Mouse (Mus musculus) myocyte (in vitro differentiated cells): ENCODE results near the gene Tnks1bp1. TPM values are rescaled to one million over a fixed set of nuclear protein-coding genes. Genes with fewer than 3 reads are reported as not detected.

ENCODE experiments used
- H3K27me3 ChIP-seq: one replicate; pipeline ENCODE4 v1.6.1; 2011; ENCODE audit not compliant: control insufficient read depth, insufficient read depth, insufficient read length
- H3K36me3 ChIP-seq: one replicate; pipeline ENCODE4 v1.6.1; 2011; ENCODE audit not compliant: control insufficient read depth, insufficient read depth
- H3K4me2 ChIP-seq: one replicate; pipeline ENCODE4 v1.6.1; 2011; ENCODE audit warnings: low read depth, control low read depth
- H3K4me3 ChIP-seq: one replicate; pipeline ENCODE4 v1.5.1; 2011; ENCODE audit warnings: mild to moderate bottlenecking, control low read depth, moderate library complexity
- H3K79me2 ChIP-seq: one replicate; pipeline ENCODE4 v1.6.1; 2011; ENCODE audit not compliant: control insufficient read depth, insufficient read depth
- H3ac ChIP-seq: one replicate; pipeline ENCODE4 v1.6.1; 2011; ENCODE audit not compliant: control insufficient read depth, insufficient read length
- CEBPB ChIP-seq: IDR thresholded peaks from 2 replicates; pipeline ENCODE4 v1.6.1; 2011; ENCODE audit warnings: mild to moderate bottlenecking, moderate library complexity; ENCODE audit not compliant: poor library complexity, insufficient read depth, severe bottlenecking
- E2F4 ChIP-seq: IDR thresholded peaks from one replicate; pipeline ENCODE4 v1.6.1; 2011; ENCODE audit warnings: mild to moderate bottlenecking, control low read depth, moderate library complexity; ENCODE audit not compliant: insufficient read depth
- MAX ChIP-seq: IDR thresholded peaks from one replicate; pipeline ENCODE4 v1.6.1; 2011; ENCODE audit warnings: low read depth, mild to moderate bottlenecking, control low read depth
- MYOD1 ChIP-seq, 3 experiments: IDR thresholded peaks; one replicate each; pipeline ENCODE4 v1.6.1; 2011; ENCODE audit warnings: control low read depth in 2 of 3, low read depth in 2 of 3, mild to moderate bottlenecking in 2 of 3, moderate library complexity in 1 of 3; ENCODE audit not compliant: insufficient read length in 2 of 3, control insufficient read depth in 1 of 3
- MYOG ChIP-seq, 3 experiments: IDR thresholded peaks; one replicate each; pipeline ENCODE4 v1.6.1; 2011; ENCODE audit warnings: control low read depth in 2 of 3, low read depth in 2 of 3, mild to moderate bottlenecking in 2 of 3; ENCODE audit not compliant: insufficient read length in 2 of 3, control insufficient read depth in 1 of 3, insufficient read depth in 1 of 3
- POLR2A ChIP-seq: IDR thresholded peaks from one replicate; pipeline ENCODE4 v1.6.1; 2011; ENCODE audit warnings: low read depth, mild to moderate bottlenecking, control low read depth, moderate library complexity; ENCODE audit not compliant: insufficient read length
- POLR2AphosphoS2 ChIP-seq: IDR thresholded peaks from one replicate; pipeline ENCODE4 v1.6.1; 2011; ENCODE audit warnings: low read depth, control low read depth; ENCODE audit not compliant: insufficient read length
- REST ChIP-seq: IDR thresholded peaks from one replicate; pipeline ENCODE4 v1.6.1; 2011; ENCODE audit warnings: mild to moderate bottlenecking, control low read depth, moderate library complexity; ENCODE audit not compliant: insufficient read depth, insufficient read length
- SRF ChIP-seq: IDR thresholded peaks from one replicate; pipeline ENCODE4 v1.6.1; 2011; ENCODE audit warnings: low read depth; ENCODE audit not compliant: control insufficient read depth, insufficient read length
- TCF12 ChIP-seq: IDR thresholded peaks from one replicate; pipeline ENCODE4 v1.6.1; 2011; ENCODE audit warnings: mild to moderate bottlenecking, control low read depth; ENCODE audit not compliant: poor library complexity, insufficient read depth, severe bottlenecking
- TCF3 ChIP-seq: IDR thresholded peaks from one replicate; pipeline ENCODE4 v1.6.1; 2011; ENCODE audit warnings: low read depth, control low read depth; ENCODE audit not compliant: insufficient read length
- USF1 ChIP-seq: IDR thresholded peaks from one replicate; pipeline ENCODE4 v1.6.1; 2011; ENCODE audit warnings: low read depth, mild to moderate bottlenecking, control low read depth, moderate library complexity
- polyA plus RNA-seq: library from polyadenylated mRNA; unstranded; fragments of >200 nt; fragmentation: generic; extraction: Trizol; gene quantifications from one replicate; pipeline ENCODE4 v1.2.1, GENCODE M21; 2012; ENCODE audit warnings: missing spikeins

The Tnks1bp1 gene
- polyA plus RNA-seq, 1 experiment = 84.0 TPM

- Histone ChIP-seq H3K4me2 (no peak overlapping the region), H3K36me3 (no peaks in the 10 kb centered on the region), H3ac (no peak overlapping the region), H3K4me3 (no peak overlapping the region), H3K79me2 (no peaks in the 10 kb centered on the region), H3K27me3 (no peaks in the 10 kb centered on the region)
- TF ChIP-seq REST (no peak), POLR2AphosphoS2 (no peak), TCF3 (no peak), SRF (no peak), USF1 (no peak)
These were observed 45.6 kb downstream of the Tnks1bp1 start for GRCm38 (mm10) chr2:85093376-85093775.

GRCm38 (mm10) chr2:85095906-85096305 is 48.1 kb downstream of the Tnks1bp1 start:
- TF ChIP-seq SRF (no peak), USF1 (no peak), POLR2A (no peak), E2F4 (no peak), TCF12 (no peak), MYOD1 (IDR thresholded peaks at IDR 0.05; ENCODE audit: control insufficient read depth in 1 of 3, insufficient read length in 2 of 3, low read depth in 2 of 3) (no peak), POLR2AphosphoS2 (no peak), MYOG (IDR thresholded peaks at IDR 0.05; ENCODE audit: control insufficient read depth in 1 of 3, insufficient read depth in 1 of 3, insufficient read length in 2 of 3, low read depth in 2 of 3) (no peak), TCF3 (no peak)
- H3ac ChIP-seq = no peak overlapping the region

GRCm38 (mm10) chr2:85098014-85098413 is 50.2 kb downstream of the Tnks1bp1 start:
- Histone ChIP-seq H3ac (no peak overlapping the region), H3K79me2 (no peaks in the 10 kb centered on the region), H3K27me3 (no peaks in the 10 kb centered on the region), H3K4me2 (peak overlapping the region; percentile 75), H3K4me3 (no peak overlapping the region), H3K36me3 (no peaks in the 10 kb centered on the region)
- TF ChIP-seq CEBPB (peak; percentile 9; the same call in 1 of the 2 replicates), POLR2AphosphoS2 (no peak)

More at GRCm38 (mm10) chr2:85095906-85096305, 48.1 kb downstream of the Tnks1bp1 start:
- Histone ChIP-seq H3K36me3 (no peaks in the 10 kb centered on the region), H3K79me2 (no peaks in the 10 kb centered on the region), H3K4me2 (no peak overlapping the region), H3K4me3 (no peak overlapping the region), H3K27me3 (no peaks in the 10 kb centered on the region)

- TF ChIP-seq MAX (no peak), POLR2A (peak; percentile 35)
- Histone ChIP-seq H3K4me2 (peak overlapping the region; percentile 75), H3K4me3 (peak overlapping the region; percentile 10), H3K36me3 (no peaks in the 10 kb centered on the region), H3K79me2 (no peaks in the 10 kb centered on the region), H3K27me3 (no peaks in the 10 kb centered on the region), H3ac (no peak overlapping the region)
These were observed 51.1 kb downstream of the Tnks1bp1 start for GRCm38 (mm10) chr2:85098824-85099511.

GRCm38 (mm10) chr2:85103201-85103600 is 55.4 kb downstream of the Tnks1bp1 start:
- Histone ChIP-seq H3K4me2 (no peak overlapping the region), H3K4me3 (no peak overlapping the region)
- no peak for TF ChIP-seq POLR2A
- TF ChIP-seq MYOD1 (IDR thresholded peaks at IDR 0.05; ENCODE audit: control insufficient read depth in 1 of 3, insufficient read length in 2 of 3, low read depth in 2 of 3) = peak in 1 of 3 experiments; percentile 16
- no peak for TF ChIP-seq USF1

GRCm38 (mm10) chr2:85105426-85106013 is 57.7 kb downstream of the Tnks1bp1 start:
- H3K79me2 ChIP-seq = no peaks in the 10 kb centered on the region
- H3K4me3 ChIP-seq = no peak overlapping the region
- no peaks in the 10 kb centered on the region for H3K27me3 ChIP-seq
- no peaks in the 10 kb centered on the region for H3K36me3 ChIP-seq
- no peak for TF ChIP-seq TCF12
- no peak for TF ChIP-seq POLR2A
- TF ChIP-seq SRF = no peak
- TF ChIP-seq POLR2AphosphoS2 = no peak
- TF ChIP-seq E2F4 = no peak
- no peak for TF ChIP-seq MYOD1 (IDR thresholded peaks at IDR 0.05; ENCODE audit: control insufficient read depth in 1 of 3, insufficient read length in 2 of 3, low read depth in 2 of 3)
- no peak for TF ChIP-seq MYOG (IDR thresholded peaks at IDR 0.05; ENCODE audit: control insufficient read depth in 1 of 3, insufficient read depth in 1 of 3, insufficient read length in 2 of 3, low read depth in 2 of 3)
- TF ChIP-seq CEBPB = no peak
- H3K4me2 ChIP-seq = no peak overlapping the region
- no peak overlapping the region for H3ac ChIP-seq

More at GRCm38 (mm10) chr2:85103201-85103600, 55.4 kb downstream of the Tnks1bp1 start:
- no peaks in the 10 kb centered on the region for H3K36me3 ChIP-seq
- H3ac ChIP-seq = no peak overlapping the region
- no peaks in the 10 kb centered on the region for H3K27me3 ChIP-seq
- no peaks in the 10 kb centered on the region for H3K79me2 ChIP-seq
